Mouse (Mus musculus): ENCODE results near the gene Ccdc91.

Ccdc91 gene

DNA sequence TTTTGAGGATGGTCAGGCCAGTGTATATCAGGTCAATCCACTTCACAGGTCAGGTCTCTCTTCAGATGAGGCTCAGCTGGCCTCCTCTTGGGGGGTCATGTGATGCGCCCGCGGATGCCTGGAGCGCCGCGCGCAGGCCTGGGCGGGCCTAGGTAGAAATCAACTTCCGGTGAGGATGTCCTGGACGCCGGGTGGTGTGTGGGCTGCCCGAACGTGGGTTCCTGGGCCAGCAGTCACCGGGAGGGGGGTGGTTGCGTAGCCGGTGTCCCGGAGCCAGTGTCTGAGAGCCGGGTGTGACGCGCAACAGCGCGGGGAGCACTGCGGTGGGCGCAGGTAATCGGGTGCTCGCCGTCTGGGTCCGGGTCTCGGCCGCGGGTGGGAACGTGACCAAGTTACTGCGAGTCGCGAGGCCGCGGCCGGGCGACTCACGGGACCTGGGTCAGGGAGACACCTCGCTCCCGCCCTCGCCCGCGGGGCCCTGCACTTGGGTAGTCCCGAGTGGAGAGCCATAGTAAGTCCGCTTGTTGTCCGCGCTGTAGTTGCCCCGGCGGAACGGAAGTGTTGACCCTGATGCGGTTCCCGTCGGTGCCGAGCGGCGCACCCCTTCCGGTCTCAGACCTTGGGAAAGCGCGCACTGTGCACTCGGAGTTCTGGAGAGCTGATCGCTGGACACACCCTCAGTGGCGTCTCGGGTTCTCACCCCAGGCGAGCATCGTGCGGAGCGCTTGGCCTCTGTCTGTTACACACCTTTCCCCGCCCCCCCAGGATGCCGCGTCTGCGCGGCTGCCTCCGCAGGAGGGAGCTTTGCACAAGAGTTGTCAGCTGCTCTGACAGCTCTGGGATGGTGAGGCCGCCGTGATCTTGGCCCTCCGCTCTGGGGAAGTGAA lies at the start of gene Ccdc91:
Ccdc91 (plus strand) TSS at position 102 of the 887 bp plus-strand sequence.
- DNase-seq (ENCODE audit: low read depth, low spot score), result peak; percentile 83

DNA sequence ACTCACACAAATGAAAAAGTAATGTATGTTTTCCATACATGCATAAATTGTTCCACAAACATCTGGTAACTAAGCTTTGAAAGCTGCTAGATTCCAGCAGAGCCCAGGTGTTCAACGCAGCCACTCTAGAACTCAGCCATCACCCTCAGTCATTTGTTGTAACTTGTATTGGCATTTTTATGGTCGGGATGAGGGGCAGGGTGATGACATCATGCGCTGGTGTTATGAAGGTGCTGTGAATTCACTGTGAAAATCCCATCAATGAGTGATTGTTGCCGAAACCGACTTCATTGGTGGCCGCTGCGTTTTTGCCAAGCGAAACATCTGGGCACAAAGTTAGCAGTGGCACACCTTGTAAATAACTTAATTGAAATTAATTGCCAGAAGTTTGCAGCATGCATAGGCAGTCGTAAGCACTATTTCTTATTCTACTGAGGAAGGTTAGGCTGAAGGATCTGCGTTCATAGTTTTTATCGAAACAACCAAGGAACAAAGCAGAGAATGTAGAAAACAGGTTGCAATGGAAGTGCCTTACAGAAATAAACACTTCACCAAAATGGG lies 48.6 kb upstream of the Ccdc91 start:
- DNase-seq (ENCODE audit: low read depth, low spot score), result no peak

DNA sequence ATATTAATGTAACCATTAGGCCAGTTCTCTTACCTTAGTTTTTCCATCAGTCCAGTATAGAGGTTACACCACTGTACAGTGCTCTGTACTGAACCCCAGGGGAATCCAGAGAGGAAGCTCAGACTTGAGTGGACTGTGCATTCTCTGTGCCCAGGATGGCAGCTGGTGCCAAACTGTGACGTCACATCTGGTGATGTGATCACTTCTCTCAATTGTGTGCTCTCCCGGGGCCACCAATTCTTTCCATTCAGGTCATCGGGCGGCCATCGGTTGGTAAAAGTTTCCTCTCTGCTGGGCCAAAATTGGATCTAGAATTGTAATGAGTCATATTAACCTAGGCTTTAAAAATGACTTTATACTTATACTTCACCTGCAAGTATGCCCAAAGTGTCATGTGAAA lies 19.9 kb upstream of the Ccdc91 start:
- DNase-seq (ENCODE audit: low read depth, low spot score), result no peak

DNA sequence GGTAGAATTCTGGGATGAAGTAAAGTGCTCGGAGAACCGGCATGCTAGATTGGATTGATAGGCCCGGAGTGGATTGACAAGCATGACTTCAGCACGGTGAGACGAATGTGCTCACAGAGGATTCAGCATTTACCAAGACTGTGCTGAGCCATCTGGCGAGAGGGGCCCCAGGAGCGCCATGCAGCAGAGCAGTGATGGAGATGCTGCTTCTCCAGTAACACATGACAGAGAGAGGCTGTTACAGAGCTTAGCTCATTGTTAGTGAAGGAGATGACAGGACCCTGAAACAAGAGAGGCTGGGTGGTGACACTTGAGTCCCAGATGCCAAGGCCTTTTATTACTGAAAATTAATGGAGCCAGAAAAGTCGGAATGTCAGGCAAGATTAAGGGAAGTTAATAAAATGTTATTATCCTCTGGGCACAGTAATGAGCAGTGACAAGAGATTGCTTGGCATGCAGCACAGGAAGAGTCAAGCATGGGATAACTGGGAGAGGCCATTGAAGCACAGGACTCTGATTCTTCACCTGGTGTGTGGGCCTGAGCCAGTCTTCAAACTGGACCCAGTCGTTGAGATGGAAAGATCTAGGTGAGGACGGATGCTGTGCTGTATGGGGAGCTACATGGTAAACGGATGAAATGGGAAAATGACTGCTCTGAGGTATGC lies 16.9 kb upstream of the Ccdc91 start:
- no peak for DNase-seq (ENCODE audit: low read depth, low spot score)

- DNase-seq (ENCODE audit: low read depth, low spot score), result no peak
Observed at GRCm38 (mm10) chr6:147470016-147470415, 5.6 kb upstream of the Ccdc91 start.

DNA sequence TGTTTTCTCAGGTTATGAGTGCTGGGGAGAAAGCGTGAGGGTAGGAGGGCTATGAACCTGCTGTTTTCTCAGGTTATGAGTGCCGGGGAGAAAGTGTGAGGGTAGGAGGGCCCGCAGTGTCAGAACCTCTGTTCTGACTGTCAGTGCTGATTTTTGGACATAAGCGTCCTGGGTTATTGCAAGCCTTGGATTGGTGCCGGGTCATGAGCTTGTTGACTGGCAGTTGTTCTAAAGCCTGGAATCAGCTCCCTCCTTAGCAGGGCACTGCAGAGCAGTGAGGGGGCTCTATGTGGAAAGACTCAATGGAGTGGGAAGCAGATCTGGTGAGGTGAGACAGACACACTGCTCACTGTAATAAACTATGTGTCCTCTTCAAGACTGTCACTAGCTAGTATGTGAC lies 5.5 kb downstream of the Ccdc91 start:
- DNase-seq (ENCODE audit: low read depth, low spot score), result no peak

GRCm38 (mm10) chr6:147490120-147490519 lies 14.5 kb downstream of the Ccdc91 start:
- DNase-seq (ENCODE audit: low read depth, low spot score), result no peak

DNA sequence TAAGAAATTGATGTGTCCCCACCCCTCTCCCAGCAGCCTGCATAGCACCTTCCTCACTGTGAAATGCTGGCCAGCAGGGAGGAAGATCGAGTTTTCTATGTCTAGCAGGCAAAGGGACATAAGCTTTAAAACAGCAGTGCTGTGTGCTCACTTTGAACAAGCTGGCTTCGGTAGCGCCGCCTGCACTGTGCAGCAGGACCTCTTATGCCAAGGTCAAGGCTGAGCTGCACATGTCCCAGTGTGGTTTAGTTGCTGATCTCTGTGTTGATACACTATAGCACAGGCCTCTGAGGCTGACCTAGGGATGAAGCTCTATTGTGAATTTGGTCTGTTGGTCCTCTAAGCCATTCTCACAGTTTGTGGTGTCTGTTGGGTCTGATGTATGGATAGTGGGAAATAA lies 16.9 kb downstream of the Ccdc91 start:
- DNase-seq (ENCODE audit: low read depth, low spot score), result no peak

- no peak for DNase-seq (ENCODE audit: low read depth, low spot score)
Observed at GRCm38 (mm10) chr6:147501439-147501838, 25.8 kb downstream of the Ccdc91 start.

GRCm38 (mm10) chr6:147506074-147506473 lies 30.4 kb downstream of the Ccdc91 start:
- no peak for DNase-seq (ENCODE audit: low read depth, low spot score)

DNA sequence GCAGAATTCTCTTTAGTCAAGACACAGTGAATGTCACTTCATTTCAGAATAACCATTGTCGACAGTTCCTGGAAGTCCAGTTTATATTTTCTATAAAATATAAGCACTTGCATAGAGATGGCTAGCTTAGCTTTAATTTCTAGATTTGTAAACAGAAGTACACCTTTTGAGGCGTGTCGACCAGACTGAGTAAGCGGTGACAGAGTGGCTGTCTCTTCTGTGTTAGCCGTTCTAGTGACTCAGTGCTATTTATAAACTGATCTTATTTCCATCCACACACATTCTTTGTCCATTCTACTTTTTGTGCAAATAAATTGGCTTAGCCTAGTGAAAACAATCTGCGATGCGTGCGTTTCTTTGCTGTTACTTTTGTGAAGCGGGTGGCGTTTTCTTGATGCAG lies 30.9 kb downstream of the Ccdc91 start:
- no peak for DNase-seq (ENCODE audit: low read depth, low spot score)

DNA sequence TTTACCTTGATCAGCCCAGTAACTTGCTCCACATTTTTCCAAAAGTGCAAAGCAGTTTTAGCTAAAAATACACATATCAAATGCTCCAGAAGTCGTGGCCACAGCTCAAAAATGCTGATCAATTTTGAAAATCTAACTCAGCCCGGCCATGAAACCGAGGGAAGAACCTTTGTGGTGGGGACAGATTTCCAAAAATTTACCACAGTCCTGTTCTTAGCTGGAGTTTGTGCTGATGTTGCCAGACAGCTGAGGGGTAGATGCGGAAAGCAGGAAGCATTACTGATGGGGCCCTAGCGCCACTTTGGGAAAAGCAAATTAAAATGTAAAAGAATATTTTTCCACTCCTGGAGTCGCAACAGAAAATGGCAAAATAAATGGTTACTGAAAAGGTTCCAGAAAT lies 31.6 kb downstream of the Ccdc91 start:
- no peak for DNase-seq (ENCODE audit: low read depth, low spot score)

GRCm38 (mm10) chr6:147510516-147510915 lies 34.9 kb downstream of the Ccdc91 start:
- DNase-seq (ENCODE audit: low read depth, low spot score), result no peak

GRCm38 (mm10) chr6:147517909-147518308 lies 42.3 kb downstream of the Ccdc91 start:
- no peak for DNase-seq (ENCODE audit: low read depth, low spot score)

GRCm38 (mm10) chr6:147525236-147525635 lies 49.6 kb downstream of the Ccdc91 start:
- no peak for DNase-seq (ENCODE audit: low read depth, low spot score)

GRCm38 (mm10) chr6:147534971-147535370 lies 59.3 kb downstream of the Ccdc91 start:
- DNase-seq (ENCODE audit: low read depth, low spot score), result no peak

DNA sequence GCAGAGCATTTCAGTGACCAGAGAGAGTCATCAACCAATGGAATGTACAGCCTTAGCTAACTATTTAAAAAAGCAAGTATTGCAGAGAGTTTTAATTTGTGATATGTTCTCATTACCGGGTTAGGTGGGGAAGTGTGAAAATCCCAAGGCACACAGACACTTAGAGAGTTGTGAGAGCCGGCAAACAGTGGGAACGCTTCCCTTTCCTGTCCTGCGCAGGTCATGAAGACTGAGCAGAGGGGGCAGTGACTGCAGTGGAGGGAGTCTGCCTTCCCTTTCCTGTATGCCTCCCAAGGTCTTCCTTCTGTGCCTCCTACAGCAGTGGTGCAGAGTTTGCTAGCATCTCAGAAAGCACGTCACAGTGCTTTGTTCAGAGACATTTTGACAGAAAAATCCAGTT lies 62.6 kb downstream of the Ccdc91 start:
- no peak for DNase-seq (ENCODE audit: low read depth, low spot score)

DNA sequence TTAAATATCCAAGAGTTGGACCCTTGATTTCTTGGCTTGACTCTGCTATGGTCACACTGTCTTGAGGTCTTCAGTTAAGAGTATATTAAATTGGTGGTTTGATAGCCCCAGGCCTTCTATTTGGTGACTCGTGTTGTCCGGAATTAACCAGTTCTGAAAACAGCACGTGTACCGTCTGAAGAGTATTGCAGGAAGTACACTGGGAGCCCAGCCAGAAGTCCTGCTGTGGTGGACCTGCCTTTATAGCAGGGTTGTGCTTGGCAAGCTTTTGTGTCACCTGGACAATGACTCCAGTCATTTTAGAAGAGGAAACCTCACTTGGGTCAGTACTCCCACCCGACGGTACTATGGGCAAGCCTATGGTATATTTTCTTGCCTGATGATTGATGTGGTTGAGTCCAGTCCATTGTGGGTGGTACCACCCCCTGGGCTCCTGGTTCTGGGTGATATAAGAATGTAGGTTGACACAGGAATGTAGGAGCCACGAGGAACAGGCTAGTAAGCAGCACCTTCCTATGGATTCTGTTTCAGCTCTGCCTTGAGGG lies 63.5 kb downstream of the Ccdc91 start:
- DNase-seq (ENCODE audit: low read depth, low spot score), result no peak

DNA sequence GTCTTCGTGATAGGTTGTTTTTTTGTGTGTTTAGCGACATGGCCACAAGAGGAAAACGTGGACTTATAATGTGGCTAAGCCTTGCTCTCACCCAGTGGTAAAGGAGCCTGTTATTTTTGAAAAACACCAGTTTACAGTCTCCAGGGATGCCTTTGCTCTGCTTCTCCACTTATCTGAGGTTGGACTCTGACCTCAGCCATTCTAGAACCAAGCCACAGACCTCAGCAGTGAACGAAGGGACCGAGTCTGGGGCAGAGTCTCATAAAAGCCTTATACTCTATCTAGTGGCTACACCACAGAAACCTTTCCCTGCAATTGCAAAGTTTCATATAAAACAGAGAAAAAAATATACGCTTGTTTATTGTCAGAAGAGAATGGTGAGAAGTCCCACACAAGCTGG lies 65.3 kb downstream of the Ccdc91 start:
- DNase-seq (ENCODE audit: low read depth, low spot score), result no peak

GRCm38 (mm10) chr6:147555591-147555990 lies 80.0 kb downstream of the Ccdc91 start:
- no peak for DNase-seq (ENCODE audit: low read depth, low spot score)

DNA sequence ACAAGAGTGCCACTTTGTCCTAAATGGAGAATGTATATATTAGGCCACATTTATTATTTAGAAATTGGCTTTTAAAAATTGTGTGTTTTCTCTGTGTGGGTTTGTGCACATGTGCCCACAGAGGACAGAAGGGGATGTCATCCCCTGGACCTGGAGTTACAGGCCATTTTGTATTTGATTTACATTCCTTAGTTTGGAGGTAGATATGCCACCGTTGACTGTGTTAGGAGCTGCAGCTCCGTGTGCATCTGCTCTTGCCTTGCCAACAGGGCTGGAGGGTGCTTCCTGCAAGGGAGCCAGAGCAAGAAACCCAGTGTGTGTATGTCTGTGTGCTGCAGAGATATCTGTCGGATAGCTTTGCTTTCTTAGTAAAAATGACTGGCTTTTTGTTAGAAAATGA lies 83.7 kb downstream of the Ccdc91 start:
- no peak for DNase-seq (ENCODE audit: low read depth, low spot score)

DNA sequence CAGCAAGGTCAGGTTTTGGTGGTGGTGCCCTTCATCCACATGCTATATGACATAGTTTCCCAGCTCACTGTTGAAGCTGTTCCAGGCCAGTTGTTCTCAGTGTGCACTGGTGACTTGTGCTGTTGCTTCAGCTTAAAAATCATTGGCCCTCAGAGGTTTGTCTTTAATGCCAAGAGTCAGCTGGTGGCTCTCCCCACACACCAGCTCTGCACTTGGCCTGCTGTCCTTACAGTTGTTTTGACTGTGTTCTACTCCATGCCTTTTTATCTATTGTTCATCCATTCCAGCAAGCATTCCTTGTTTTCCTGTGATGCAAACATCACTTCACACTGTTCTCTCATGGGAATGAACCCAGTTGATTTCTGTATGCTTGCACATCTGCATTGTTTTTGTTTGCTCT lies 84.8 kb downstream of the Ccdc91 start:
- DNase-seq (ENCODE audit: low read depth, low spot score), result no peak
